Mouse (Mus musculus) bone marrow, adult 2 months (tissue): Measurements from ENCODE around the gene Dnajc15.
"Not testable (repeated sequence)": the region's sequence is repeated elsewhere in the genome, so short reads cannot be mapped to it uniquely, and the experiment has no call there.

Experiments used
- CTCF ChIP-seq: fragments of 200-500 bp; IDR thresholded peaks from 2 replicates; pipeline ENCODE4 v1.5.1; 2011; ENCODE audit warnings: low read length, control low read depth; ENCODE audit not compliant: control insufficient read depth, insufficient read depth
- POLR2A ChIP-seq: fragments of 200-500 bp; IDR thresholded peaks from 2 replicates; pipeline ENCODE4 v1.6.1; 2011; ENCODE audit warnings: low read depth, mild to moderate bottlenecking, control low read depth, low read length, borderline replicate concordance; ENCODE audit not compliant: control insufficient read depth

- not testable (repeated sequence) for TF ChIP-seq CTCF, POLR2A
Observed at GRCm38 (mm10) chr14:77877876-77878275, 3.0 kb upstream of the Dnajc15 start.
